Mouse (Mus musculus) limb, embryonic 13.5 days (tissue): ENCODE measurements at regions not wholly inside any gene's neighbourhood (a gene's known extent, or its start where the extent isn't known, plus 50 kb on each side); places are given as distances from the start of the nearest gene placed in this dataset.
"Not testable (repeated sequence)": the region's sequence is repeated elsewhere in the genome, so short reads cannot be mapped to it uniquely, and the experiment has no call there.

Experiments
- ATAC-seq: fragments of 200-750 bp; cut with Nextera tagmentation; 2 replicates; pipeline ENCODE4 v1.8.0; 2017; ENCODE audit warnings: low read depth, moderate number of reproducible peaks, moderate TSS enrichment; ENCODE audit not compliant: low FRiP score
- H3K27ac ChIP-seq: fragments of 300-500 bp; sonication (generic); 2 replicates; pipeline ENCODE4 v1.5.1; 2015; ENCODE audit warnings: inconsistent platforms, mild to moderate bottlenecking, moderate library complexity
- H3K27me3 ChIP-seq: fragments of 300-500 bp; sonication (generic); 2 replicates; pipeline ENCODE4 v1.6.1; 2015; ENCODE audit warnings: mild to moderate bottlenecking, inconsistent platforms
- H3K36me3 ChIP-seq: fragments of 300-500 bp; sonication (generic); 2 replicates; pipeline ENCODE4 v1.6.1; 2015; ENCODE audit warnings: inconsistent platforms, mild to moderate bottlenecking, moderate library complexity
- H3K4me1 ChIP-seq: fragments of 300-500 bp; sonication (generic); 2 replicates; pipeline ENCODE4 v1.6.1; 2015; ENCODE audit warnings: inconsistent platforms
- H3K4me2 ChIP-seq: fragments of 300-500 bp; sonication (generic); replicated peaks from 2 replicates; pipeline ENCODE4 v1.6.1; 2015; ENCODE audit warnings: inconsistent platforms, mild to moderate bottlenecking, moderate library complexity
- H3K4me3 ChIP-seq: fragments of 300-500 bp; sonication (generic); 2 replicates; pipeline ENCODE4 v1.5.1; 2015; ENCODE audit warnings: moderate library complexity, mild to moderate bottlenecking, inconsistent platforms
- H3K9ac ChIP-seq: fragments of 300-500 bp; sonication (generic); 2 replicates; pipeline ENCODE4 v1.6.1; 2015; ENCODE audit warnings: mild to moderate bottlenecking, inconsistent platforms
- H3K9me3 ChIP-seq: fragments of 300-500 bp; sonication (generic); 2 replicates; pipeline ENCODE4 v1.6.1; 2016; ENCODE audit warnings: inconsistent platforms
- WGBS: fragments of 180-500 bp; shearing (Covaris S2); methylation state at CpG from one replicate; pipeline ENCODE4 v1.1.7; 2015; 5-methylcytosine and 5-hydroxymethylcytosine counted together

DNA sequence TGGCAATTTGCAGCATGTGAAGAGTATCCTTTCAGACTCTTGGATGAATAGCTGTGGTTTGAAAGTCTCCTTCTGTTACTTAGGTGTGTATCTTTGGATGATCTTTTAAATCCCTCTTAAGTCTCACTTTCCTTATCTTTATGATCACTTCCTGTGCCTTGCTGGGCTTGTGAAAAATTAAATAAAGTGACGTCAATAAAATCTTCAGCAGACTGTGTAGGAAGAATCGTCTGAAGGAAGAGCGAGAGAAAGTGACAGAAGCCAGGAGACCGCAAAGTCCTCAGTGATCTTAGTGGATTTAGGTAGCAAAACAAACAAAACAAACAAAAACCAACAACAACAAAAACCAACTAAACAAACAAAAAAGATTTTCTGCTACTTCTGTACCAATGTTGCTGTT is 459.6 kb upstream of the Dab2 start:
- ATAC-seq = no peak
- Histone ChIP-seq H3K27me3 (no peaks in the 10 kb centered on the region), H3K27ac (no peak overlapping the region), H3K4me1 (no peaks in the 10 kb centered on the region), H3K36me3 (no peaks in the 10 kb centered on the region), H3K9ac (no peak overlapping the region), H3K9me3 (no peaks in the 10 kb centered on the region), H3K4me3 (no peak overlapping the region), H3K4me2 (no peak overlapping the region)
- 63% methylated on average over 4 of the region's 4 CpGs for whole genome bisulfite sequencing

DNA sequence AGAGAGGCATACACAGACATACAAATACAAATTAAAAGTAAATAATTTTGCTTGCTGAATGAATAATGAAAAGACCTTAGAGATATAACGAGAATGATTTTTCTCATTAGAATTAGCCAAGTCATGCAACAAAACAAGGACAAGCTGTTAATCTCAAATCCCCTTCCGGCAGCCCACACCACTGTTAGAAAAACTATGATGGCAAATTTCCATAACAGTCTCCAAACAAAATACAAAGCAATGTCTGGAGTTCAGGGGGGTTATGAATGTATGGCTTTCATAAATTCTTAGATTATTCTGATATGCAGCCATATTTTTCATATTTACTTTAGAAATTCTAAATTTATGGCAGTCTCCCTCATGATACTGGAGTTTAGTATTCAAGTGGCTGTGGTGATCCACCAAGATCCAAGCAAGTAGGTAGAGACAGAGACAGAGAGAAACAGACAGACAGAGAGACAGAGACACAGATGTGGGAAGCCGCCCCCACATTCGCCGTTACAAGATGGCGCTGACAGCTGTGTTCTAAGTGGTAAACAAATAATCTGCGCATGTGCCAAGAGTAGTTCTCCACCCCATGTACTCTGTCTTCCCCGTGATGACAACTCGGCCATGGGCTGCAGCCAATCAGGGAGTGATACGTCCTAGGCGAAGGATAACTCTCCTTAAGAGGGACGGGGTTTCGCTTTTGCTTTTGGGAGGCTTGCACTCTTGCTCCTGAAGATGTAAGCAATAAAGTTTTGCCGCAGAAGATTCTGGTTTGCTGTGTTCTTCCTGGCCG is 458.0 kb upstream of the Dab2 start:
- H3K9me3 ChIP-seq, H3K4me3 ChIP-seq, H3K27me3 ChIP-seq, H3K36me3 ChIP-seq, ATAC-seq, H3K4me1 ChIP-seq, H3K9ac ChIP-seq, H3K27ac ChIP-seq, H3K4me2 ChIP-seq: not testable (repeated sequence)
- 89% methylated on average over 14 of the region's 15 CpGs for WGBS

DNA sequence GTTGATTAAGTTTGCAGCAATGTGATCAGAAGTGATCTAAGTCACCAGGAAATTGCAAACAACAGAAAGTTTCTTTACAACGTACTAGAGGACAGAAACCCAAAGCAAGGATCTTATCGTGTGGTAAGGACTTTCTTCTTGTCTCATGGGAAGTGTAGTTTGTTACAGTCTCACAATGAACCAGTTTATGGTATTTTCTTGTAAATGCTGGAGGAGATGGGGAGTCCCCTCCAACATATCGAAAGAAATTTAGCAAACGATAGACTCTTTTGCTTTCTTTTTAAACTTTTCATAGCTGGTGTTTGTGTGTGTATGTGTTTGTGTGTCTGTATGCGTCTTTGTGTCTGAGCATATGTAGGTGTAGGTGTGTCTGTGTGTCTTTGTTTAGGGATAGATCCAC is 453.0 kb upstream of the Dab2 start:
- whole genome bisulfite sequencing = 81% methylated on average over 5 of the region's 5 CpGs
- no peak overlapping the region for H3K9ac ChIP-seq
- H3K27me3 ChIP-seq = no peaks in the 10 kb centered on the region
- no peak overlapping the region for H3K4me2 ChIP-seq
- H3K4me3 ChIP-seq = no peak overlapping the region
- no peak for ATAC-seq
- no peaks in the 10 kb centered on the region for H3K36me3 ChIP-seq
- H3K9me3 ChIP-seq = no peaks in the 10 kb centered on the region
- H3K27ac ChIP-seq = no peak overlapping the region
- no peaks in the 10 kb centered on the region for H3K4me1 ChIP-seq

DNA sequence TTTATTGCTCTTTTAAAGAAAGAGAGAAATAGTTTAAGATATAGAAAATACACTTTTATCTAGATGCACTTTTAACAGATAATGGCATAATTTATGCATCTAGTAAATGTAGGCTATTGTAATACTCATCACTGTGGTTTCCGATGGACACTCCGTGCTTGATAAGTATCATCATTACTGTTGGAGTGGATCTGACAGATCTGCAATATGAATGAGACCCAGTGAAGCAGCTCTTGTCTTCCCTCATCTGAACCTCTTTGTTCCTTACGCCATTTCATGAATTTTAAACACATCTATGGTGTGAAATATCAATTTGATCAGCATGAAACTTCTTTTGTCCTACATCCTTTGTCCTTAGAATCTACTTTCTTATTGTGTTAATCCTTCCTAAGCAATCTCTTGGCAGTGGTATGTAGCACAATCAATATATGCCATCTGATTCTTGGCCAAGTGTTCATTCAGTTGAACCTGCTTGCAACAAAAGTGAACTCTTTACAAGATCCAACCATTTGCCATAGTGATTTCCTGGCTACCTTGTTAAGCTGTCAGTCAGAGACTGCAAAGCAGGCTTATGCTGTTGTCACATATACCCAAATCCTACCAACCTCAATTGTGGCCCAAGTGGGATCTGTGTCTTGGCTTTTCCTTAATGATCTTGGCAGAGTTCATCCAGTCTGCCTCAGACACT is 452.0 kb upstream of the Dab2 start:
- H3K27ac ChIP-seq = no peak overlapping the region
- WGBS = 93% methylated on average over 3 of the region's 3 CpGs
- no peak for ATAC-seq

DNA sequence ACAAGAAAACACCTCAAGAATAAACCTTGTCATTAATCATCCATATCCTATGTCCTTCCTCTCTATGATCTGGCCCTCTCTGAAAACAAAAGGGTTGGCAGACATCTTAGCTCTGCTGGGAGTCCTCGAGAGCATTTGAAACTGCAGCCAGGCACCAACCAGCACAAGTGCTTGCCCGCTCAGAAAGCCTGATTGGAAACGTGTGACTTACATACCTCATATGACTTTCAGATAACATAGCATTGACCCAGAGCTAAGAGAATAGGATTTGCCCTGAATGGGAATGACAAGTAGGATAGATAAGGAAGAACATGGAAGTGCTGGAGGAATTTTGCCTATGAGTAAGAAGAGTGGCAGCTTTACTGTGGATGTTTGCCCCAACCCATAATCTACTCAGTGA is 447.1 kb upstream of the Dab2 start:
- Histone ChIP-seq H3K4me1 (no peaks in the 10 kb centered on the region), H3K9ac (no peak overlapping the region), H3K27ac (no peak overlapping the region), H3K27me3 (no peaks in the 10 kb centered on the region), H3K4me3 (no peak overlapping the region), H3K36me3 (no peaks in the 10 kb centered on the region), H3K9me3 (no peaks in the 10 kb centered on the region), H3K4me2 (no peak overlapping the region)
- WGBS = 65% methylated on average over 3 of the region's 3 CpGs
- ATAC-seq = no peak

More for the DNA sequence above, 452.0 kb upstream of the Dab2 start:
- no peak overlapping the region for H3K4me3 ChIP-seq
- H3K4me1 ChIP-seq = no peaks in the 10 kb centered on the region
- no peaks in the 10 kb centered on the region for H3K36me3 ChIP-seq
- no peak overlapping the region for H3K4me2 ChIP-seq
- no peaks in the 10 kb centered on the region for H3K9me3 ChIP-seq
- H3K9ac ChIP-seq = no peak overlapping the region
- H3K27me3 ChIP-seq = no peaks in the 10 kb centered on the region

DNA sequence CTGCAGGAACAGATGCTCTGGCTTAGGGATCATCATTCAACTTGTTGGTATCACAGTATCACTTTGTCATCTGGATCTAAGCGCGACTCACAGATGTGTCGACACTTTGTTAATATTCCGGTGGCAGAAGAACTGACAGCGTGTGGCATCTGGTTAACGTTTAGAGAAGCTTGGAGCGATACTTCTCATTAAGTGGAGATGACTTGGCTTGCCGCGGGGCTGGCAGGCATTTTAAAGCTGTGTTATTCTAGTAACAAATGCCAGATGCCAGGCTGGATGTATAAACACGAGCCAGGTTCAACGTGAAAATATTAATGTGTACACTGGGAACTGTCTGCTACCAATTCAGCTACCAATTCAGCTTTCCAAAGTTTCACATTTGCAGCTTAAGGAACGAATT is 430.3 kb upstream of the Dab2 start:
- no peak overlapping the region for H3K9ac ChIP-seq
- no peaks in the 10 kb centered on the region for H3K27me3 ChIP-seq
- peaks cover 16% of the 10 kb centered on the region for H3K4me1 ChIP-seq
- no peaks in the 10 kb centered on the region for H3K9me3 ChIP-seq
- no peak overlapping the region for H3K27ac ChIP-seq
- ATAC-seq = peak; percentile 54; the same call in 1 of the 2 replicates
- H3K4me2 ChIP-seq = peak overlapping the region; percentile 50
- WGBS = 15% methylated on average over 12 of the region's 12 CpGs
- no peak overlapping the region for H3K4me3 ChIP-seq
- no peaks in the 10 kb centered on the region for H3K36me3 ChIP-seq

GRCm38 (mm10) chr15:5869866-5870265 is 429.7 kb upstream of the Dab2 start:
- Histone ChIP-seq H3K4me3 (no peak overlapping the region), H3K9ac (no peak overlapping the region), H3K4me2 (peak overlapping the region; percentile 50), H3K4me1 (peaks cover 16% of the 10 kb centered on the region), H3K9me3 (no peaks in the 10 kb centered on the region), H3K27ac (no peak overlapping the region), H3K36me3 (no peaks in the 10 kb centered on the region), H3K27me3 (no peaks in the 10 kb centered on the region)
- 69% methylated on average over 2 of the region's 2 CpGs for WGBS
- ATAC-seq = no peak

DNA sequence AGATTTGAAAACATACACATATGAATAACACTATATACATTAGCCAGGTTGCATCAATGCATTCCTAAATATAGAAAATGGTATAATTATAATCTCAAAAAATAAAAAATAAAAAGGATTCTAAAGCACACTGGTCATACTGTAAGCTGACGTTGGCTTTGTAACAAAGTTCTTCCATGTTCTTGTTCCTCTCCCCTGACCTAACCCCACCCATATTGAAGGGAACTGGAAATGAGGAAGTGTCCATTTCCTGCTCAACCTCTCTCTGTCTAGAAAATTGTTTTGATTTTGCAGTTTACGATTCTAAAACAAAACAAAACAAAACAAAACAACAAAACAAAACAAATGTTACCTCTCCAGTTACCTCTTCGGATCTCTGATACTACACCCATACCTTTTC is 427.5 kb upstream of the Dab2 start:
- Histone ChIP-seq H3K4me3 (no peak overlapping the region), H3K4me2 (no peak overlapping the region), H3K9me3 (no peaks in the 10 kb centered on the region), H3K9ac (no peak overlapping the region), H3K27ac (no peak overlapping the region), H3K27me3 (no peaks in the 10 kb centered on the region), H3K36me3 (no peaks in the 10 kb centered on the region), H3K4me1 (peaks cover 16% of the 10 kb centered on the region)
- 90% methylated on average over 3 of the region's 3 CpGs for WGBS
- no peak for ATAC-seq

DNA sequence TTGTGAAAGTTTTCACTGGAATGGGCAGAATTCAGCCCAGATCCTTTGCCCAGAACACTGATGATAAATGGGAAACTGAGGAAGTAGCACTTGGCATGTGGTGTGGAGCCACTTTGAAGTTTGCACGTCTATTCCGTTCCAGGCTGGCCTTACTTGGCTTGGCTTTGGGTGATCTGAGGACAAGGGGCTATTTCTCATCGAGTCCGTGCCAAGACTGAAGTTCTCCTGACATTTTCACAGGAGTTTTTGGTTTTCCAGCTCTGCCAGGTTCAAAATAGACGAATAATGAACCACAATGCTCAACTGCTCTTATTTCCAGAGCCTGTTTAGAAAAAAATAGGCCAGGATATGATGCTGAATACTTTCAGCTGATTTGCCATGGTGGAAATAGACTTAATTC is 421.8 kb upstream of the Dab2 start:
- Histone ChIP-seq H3K4me2 (no peak overlapping the region), H3K27ac (no peak overlapping the region), H3K9ac (no peak overlapping the region), H3K36me3 (no peaks in the 10 kb centered on the region), H3K4me3 (no peak overlapping the region), H3K4me1 (no peaks in the 10 kb centered on the region), H3K9me3 (no peaks in the 10 kb centered on the region), H3K27me3 (no peaks in the 10 kb centered on the region)
- 88% methylated on average over 5 of the region's 5 CpGs for WGBS
- ATAC-seq = no peak

DNA sequence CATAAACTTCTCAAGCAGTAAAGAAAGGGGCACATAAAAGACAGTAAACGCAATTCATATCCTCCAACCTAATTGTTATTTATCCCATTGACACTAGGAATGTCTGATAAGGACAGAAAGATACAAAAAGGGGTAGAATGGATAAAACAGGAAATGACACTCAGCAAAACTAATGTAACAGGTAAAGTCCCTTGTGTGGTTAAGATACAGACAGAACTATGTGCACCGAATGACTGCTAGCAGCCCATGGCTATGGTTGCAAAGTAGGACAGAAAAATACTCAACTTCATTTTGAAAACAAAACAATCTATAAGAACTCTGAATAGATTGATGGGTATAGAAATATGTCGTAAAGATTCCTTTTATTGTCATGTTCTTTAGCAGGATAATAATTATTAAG is 408.4 kb upstream of the Dab2 start:
- WGBS = 90% methylated on average over 3 of the region's 3 CpGs
- H3K4me1 ChIP-seq = no peaks in the 10 kb centered on the region
- no peak overlapping the region for H3K4me2 ChIP-seq
- no peaks in the 10 kb centered on the region for H3K9me3 ChIP-seq
- no peak overlapping the region for H3K4me3 ChIP-seq
- ATAC-seq = no peak
- H3K9ac ChIP-seq = no peak overlapping the region
- no peak overlapping the region for H3K27ac ChIP-seq
- no peaks in the 10 kb centered on the region for H3K27me3 ChIP-seq
- no peaks in the 10 kb centered on the region for H3K36me3 ChIP-seq

GRCm38 (mm10) chr15:5892034-5892433 is 407.6 kb upstream of the Dab2 start:
- Histone ChIP-seq H3K4me2 (no peak overlapping the region), H3K36me3 (no peaks in the 10 kb centered on the region), H3K9me3 (no peaks in the 10 kb centered on the region), H3K4me1 (no peaks in the 10 kb centered on the region), H3K4me3 (no peak overlapping the region), H3K9ac (no peak overlapping the region), H3K27ac (no peak overlapping the region), H3K27me3 (no peaks in the 10 kb centered on the region)
- WGBS = 85% methylated on average over 3 of the region's 3 CpGs
- no peak for ATAC-seq

DNA sequence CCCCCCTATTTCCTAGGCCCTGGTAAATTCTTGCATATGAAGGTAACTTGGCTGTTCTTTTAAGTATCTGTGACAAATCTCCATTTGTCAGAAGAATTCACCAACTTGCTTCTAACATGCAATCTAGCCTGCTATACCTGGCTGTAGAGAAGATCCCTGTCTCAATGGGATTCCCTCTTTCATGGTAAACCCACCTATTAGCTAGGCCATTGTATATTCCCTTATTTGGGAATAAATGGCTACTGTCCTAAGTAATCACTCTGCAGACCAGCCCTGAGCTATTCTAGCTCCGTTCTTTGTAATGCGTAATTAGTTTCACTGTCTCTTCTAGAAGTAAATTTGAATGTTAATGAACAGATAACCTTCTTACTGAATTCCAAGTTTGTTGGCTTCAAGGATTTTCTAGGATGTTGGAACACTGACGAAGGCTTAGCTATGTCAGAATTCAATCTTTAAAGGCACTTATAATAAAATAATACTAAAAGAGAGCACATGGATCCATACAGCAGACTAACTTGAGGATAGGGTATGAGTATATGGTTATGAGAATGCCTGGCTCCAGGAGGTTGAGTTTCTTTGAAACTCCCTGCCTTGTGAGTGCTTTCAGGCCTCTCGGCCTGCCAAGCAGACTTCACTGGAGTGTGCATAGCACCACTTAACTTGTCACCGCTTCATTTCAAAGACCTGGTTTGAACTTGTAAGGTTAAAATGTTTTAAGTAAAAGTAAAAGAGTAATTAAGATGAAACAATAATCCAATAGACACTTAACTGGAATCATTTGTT is 403.7 kb upstream of the Dab2 start:
- not testable (repeated sequence) for H3K4me2 ChIP-seq, H3K27ac ChIP-seq, H3K9ac ChIP-seq, H3K36me3 ChIP-seq, H3K27me3 ChIP-seq, ATAC-seq, H3K4me1 ChIP-seq, H3K9me3 ChIP-seq, H3K4me3 ChIP-seq
- WGBS = 87% methylated on average over 5 of the region's 5 CpGs
